Mouse (Mus musculus): Measurements from ENCODE around the gene Wdr61.

GRCm38 (mm10) chr9:54743891-54744290 lies 9.6 kb upstream of the Wdr61 start:
- TF ChIP-seq MAFK (IDR thresholded peaks at IDR 0.05; ENCODE audit: insufficient read depth, low read depth, low read length) (no peak), ZNF384 (IDR thresholded peaks at IDR 0.05; ENCODE audit: low read depth, low read length) (no peak), ZC3H11A (IDR thresholded peaks at IDR 0.05; ENCODE audit: borderline replicate concordance, low read depth, low read length) (no peak)

Data from ES-E14 (cell line).